Mouse (Mus musculus): ENCODE measurements around the gene Zfp462. TPM values are rescaled to one million over a fixed set of nuclear protein-coding genes. Genes with fewer than 3 reads are reported as not detected.

The Zfp462 gene
- polyA plus RNA-seq, 1 experiment from 2014 or later: 14.6 TPM

DNA sequence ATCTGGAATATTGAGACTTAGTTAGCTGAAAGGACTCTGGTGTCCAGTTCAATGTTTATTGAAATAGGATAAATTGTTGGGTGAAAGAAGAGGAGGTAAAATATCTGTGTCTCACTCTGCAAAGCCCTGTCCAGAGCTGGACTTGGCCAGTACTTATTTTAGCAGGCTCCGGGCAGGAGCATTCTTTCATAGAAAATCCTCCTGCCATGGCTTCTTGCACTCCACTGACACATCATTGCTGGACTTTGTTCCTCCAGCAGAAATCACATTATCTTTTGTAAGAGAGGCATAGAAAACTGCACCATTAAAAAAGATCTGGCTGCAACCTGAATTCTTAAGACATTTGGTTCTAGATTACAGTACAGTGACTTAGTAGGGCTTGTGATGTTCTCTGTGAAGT is 61.2 kb downstream of the Zfp462 start:
- Histone ChIP-seq H3K27me3 (replicated peaks) (no peaks in the 10 kb centered on the region), H3K36me3 (replicated peaks) (peaks cover 33% of the 10 kb centered on the region), H3K27ac (peak overlapping the region; percentile 85), H3K4me2 (peak overlapping the region; percentile 33), H3K9me3 (no peaks in the 10 kb centered on the region), H3K4me3 (no peak overlapping the region), H3K9ac (no peak overlapping the region), H3K4me1 (peaks cover 28% of the 10 kb centered on the region)
- no peak for ATAC-seq (replicated peaks)
- 28% methylated on average over 1 of the region's 1 CpGs for WGBS

GRCm38 (mm10) chr4:55008616-55009015 is 63.8 kb downstream of the Zfp462 start:
- ATAC-seq (replicated peaks): no peak
- H3K27ac ChIP-seq: no peak overlapping the region
- peaks cover 26% of the 10 kb centered on the region for H3K4me1 ChIP-seq
- H3K9ac ChIP-seq: no peak overlapping the region
- H3K27me3 ChIP-seq (replicated peaks): no peaks in the 10 kb centered on the region
- no peak overlapping the region for H3K4me3 ChIP-seq
- 96% methylated on average over 14 of the region's 14 CpGs for WGBS
- H3K4me2 ChIP-seq: no peak overlapping the region
- no peaks in the 10 kb centered on the region for H3K9me3 ChIP-seq
- peaks cover 58% of the 10 kb centered on the region for H3K36me3 ChIP-seq (replicated peaks)

GRCm38 (mm10) chr4:55011391-55011790 is 66.5 kb downstream of the Zfp462 start:
- H3K27me3 ChIP-seq (replicated peaks): no peaks in the 10 kb centered on the region

DNA sequence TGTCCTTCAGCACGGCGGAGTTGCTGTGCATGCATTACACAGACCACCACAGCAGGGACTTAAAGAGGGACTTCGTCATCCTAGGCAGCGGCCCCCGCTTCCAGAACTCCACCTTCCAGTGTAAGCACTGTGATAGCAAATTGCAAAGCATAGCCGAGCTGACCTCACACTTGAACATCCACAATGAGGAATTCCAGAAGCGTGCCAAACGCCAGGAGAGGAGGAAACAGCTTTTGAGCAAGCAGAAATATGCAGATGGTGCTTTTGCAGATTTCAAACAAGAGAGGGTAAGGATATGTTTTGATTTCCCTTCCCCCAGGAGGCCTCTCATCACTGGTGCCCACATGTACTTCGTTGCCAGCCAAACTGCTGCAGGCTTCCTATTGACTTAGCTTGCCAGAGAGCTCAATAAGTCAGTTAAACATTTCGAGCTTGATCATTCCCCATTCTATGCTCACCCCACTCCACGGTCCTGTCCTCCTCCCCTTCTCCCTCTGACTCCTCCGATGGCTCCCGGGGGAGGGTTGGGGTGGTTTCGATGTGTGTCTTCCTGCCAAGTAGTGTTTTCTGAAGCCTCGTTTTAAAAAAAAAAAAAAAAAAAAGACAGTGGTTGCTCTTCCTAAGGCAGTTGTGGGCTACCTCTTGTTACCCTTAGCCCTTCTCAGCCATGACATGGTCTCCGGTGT is 68.9 kb downstream of the Zfp462 start:
- ATAC-seq (replicated peaks): no peak; the same call in 1 of the 2 replicates
- WGBS: 73% methylated on average over 16 of the region's 16 CpGs
- no peak overlapping the region for H3K9ac ChIP-seq

More at GRCm38 (mm10) chr4:55011391-55011790, 66.5 kb downstream of the Zfp462 start:
- Histone ChIP-seq H3K9me3 (no peaks in the 10 kb centered on the region), H3K36me3 (replicated peaks) (peaks cover 70% of the 10 kb centered on the region), H3K4me1 (no peaks in the 10 kb centered on the region), H3K9ac (no peak overlapping the region), H3K27ac (no peak overlapping the region), H3K4me3 (no peak overlapping the region), H3K4me2 (no peak overlapping the region)
- no peak for ATAC-seq (replicated peaks)
- 86% methylated on average over 12 of the region's 12 CpGs for WGBS

DNA sequence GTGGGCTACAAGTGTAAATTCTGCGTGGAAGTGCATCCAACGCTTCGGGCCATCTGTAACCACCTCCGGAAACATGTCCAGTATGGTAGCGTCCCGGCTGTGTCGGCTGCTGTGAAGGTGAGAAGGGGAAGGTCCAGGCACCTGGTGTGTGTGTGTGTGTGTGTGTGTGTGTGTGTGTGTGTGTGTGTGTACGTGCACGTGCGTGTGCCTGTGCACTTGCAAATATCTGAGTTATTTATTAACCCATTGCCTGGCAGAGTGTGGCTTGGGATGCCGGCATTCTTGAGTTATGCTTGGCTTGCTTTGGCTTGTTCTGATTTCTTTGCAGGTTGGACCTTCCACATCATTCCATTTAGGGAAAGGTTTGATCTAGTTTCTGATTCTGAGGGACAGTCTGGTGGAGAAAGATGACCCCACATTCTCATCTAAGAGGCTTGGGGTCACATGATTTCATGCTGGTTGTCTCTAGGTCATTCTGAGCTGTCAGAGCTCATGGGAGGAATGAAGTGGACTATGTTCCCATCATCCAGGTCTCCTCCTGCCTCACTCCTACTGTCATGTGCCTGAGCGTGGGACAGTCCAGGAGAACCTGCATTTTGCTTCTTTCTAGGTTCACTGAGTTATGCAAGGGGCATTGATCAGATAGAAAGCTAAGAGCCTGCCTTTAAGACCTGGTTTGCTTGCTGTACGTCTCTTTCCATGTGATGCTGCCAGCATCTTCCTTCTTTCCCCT is 70.0 kb downstream of the Zfp462 start:
- Histone ChIP-seq H3K36me3 (replicated peaks) (peaks cover 77% of the 10 kb centered on the region), H3K9me3 (no peaks in the 10 kb centered on the region), H3K4me1 (no peaks in the 10 kb centered on the region), H3K27me3 (replicated peaks) (no peaks in the 10 kb centered on the region), H3K4me2 (no peak overlapping the region), H3K9ac (no peak overlapping the region), H3K27ac (no peak overlapping the region), H3K4me3 (no peak overlapping the region)
- WGBS: 93% methylated on average over 13 of the region's 13 CpGs
- ATAC-seq (replicated peaks): no peak

More for the DNA sequence above, 68.9 kb downstream of the Zfp462 start:
- no peaks in the 10 kb centered on the region for H3K27me3 ChIP-seq (replicated peaks)
- H3K4me2 ChIP-seq: no peak overlapping the region
- H3K27ac ChIP-seq: no peak overlapping the region
- H3K9me3 ChIP-seq: no peaks in the 10 kb centered on the region
- no peaks in the 10 kb centered on the region for H3K4me1 ChIP-seq
- peaks cover 77% of the 10 kb centered on the region for H3K36me3 ChIP-seq (replicated peaks)
- no peak overlapping the region for H3K4me3 ChIP-seq

DNA sequence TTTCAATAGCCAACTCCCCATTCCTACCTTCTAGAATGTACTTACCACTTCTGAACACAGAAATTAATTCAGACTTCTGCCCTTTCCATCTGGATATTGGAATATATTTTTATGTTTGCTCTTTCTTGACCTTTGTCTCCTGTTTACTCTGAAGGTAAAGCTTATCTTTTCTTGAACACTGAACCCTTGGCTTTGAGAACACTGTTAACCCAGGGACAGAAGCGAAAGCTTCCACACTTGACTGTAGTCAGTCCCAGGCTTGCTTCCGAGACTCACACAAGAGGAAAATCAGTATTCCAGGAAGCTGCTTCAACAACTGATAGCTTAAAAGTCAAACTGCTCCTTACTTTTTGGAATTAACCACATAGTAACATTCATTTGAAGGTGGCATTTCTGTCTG is 70.7 kb downstream of the Zfp462 start:
- no peaks in the 10 kb centered on the region for H3K9me3 ChIP-seq
- H3K27me3 ChIP-seq (replicated peaks): no peaks in the 10 kb centered on the region
- no peak overlapping the region for H3K9ac ChIP-seq
- H3K4me2 ChIP-seq: no peak overlapping the region
- ATAC-seq (replicated peaks): no peak
- no peaks in the 10 kb centered on the region for H3K4me1 ChIP-seq
- no peak overlapping the region for H3K27ac ChIP-seq
- H3K4me3 ChIP-seq: no peak overlapping the region
- WGBS: 95% methylated on average over 2 of the region's 2 CpGs
- peaks cover 76% of the 10 kb centered on the region for H3K36me3 ChIP-seq (replicated peaks)

DNA sequence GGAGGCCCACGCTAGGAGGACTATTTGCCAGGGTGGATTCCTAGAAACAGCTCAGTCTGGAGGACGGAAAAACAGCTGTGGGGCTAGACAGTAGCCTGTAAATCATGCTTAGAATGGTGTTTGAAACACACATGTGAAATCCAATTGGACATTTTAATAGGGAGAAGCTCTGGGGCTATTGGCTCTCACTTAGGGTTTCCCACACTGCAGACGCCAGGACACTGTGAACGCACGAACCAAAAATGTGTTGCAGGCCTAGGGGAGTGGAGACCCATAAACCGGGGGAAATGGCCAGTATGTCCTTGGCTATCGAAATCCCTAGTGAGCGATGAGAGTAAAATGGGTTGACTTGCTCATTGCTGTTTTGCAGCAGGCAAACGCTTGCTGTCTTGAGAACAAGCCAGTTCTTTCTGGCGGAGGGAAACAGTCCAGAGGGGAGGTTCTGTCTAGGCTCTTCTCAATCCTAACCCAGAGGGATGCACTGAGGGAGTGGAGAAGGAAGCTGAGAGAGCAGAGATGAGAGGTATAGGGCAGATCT is 81.3 kb downstream of the Zfp462 start:
- peaks cover 4% of the 10 kb centered on the region; the same call in 1 of the 2 replicates for H3K4me1 ChIP-seq
- H3K27me3 ChIP-seq (replicated peaks): no peaks in the 10 kb centered on the region
- WGBS: 87% methylated on average over 10 of the region's 10 CpGs
- no peak overlapping the region for H3K4me2 ChIP-seq
- H3K27ac ChIP-seq: no peak overlapping the region
- no peak overlapping the region for H3K4me3 ChIP-seq
- H3K36me3 ChIP-seq (replicated peaks): peaks cover 25% of the 10 kb centered on the region
- ATAC-seq (replicated peaks): no peak
- no peak overlapping the region for H3K9ac ChIP-seq
- H3K9me3 ChIP-seq: no peaks in the 10 kb centered on the region

DNA sequence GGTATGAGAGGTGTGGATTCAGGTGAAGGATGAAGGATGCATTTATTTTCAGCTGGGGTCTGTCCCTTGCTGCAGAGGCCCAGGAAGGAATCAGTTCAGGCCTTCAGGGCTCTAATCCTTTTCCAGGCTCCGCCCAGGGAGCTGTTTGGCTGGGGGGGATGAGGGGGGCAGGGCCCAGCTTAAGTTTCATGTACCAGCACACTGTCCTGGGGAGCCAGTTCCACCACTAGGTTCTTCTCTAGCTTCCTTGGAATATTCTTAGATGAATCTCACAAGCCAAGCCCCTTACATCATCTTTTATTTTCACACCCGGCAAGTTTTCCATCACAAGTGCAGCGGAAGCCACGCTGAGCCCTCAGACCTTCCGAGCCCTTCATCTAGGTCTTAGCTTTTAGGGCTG is 85.6 kb downstream of the Zfp462 start:
- H3K27ac ChIP-seq: no peak overlapping the region

GRCm38 (mm10) chr4:55032317-55032930 is 87.6 kb downstream of the Zfp462 start:
- H3K9me3 ChIP-seq: no peaks in the 10 kb centered on the region
- no peak overlapping the region for H3K4me3 ChIP-seq
- no peak for ATAC-seq (replicated peaks)
- 78% methylated on average over 8 of the region's 8 CpGs for WGBS
- no peaks in the 10 kb centered on the region for H3K36me3 ChIP-seq (replicated peaks)
- H3K4me1 ChIP-seq: peaks cover 4% of the 10 kb centered on the region; the same call in 1 of the 2 replicates
- H3K27me3 ChIP-seq (replicated peaks): no peaks in the 10 kb centered on the region
- H3K9ac ChIP-seq: no peak overlapping the region
- H3K4me2 ChIP-seq: no peak overlapping the region
- H3K27ac ChIP-seq: peak overlapping the region; percentile 45; the same call in 1 of the 2 replicates

More for the DNA sequence above, 85.6 kb downstream of the Zfp462 start:
- Histone ChIP-seq H3K9ac (no peak overlapping the region), H3K4me3 (no peak overlapping the region), H3K4me1 (peaks cover 4% of the 10 kb centered on the region; the same call in 1 of the 2 replicates), H3K36me3 (replicated peaks) (0 out of 2 replicates have a peak, but pooled peaks cover 2% of the 10 kb centered on the region), H3K9me3 (no peaks in the 10 kb centered on the region), H3K4me2 (no peak overlapping the region), H3K27me3 (replicated peaks) (no peaks in the 10 kb centered on the region)
- ATAC-seq (replicated peaks): no peak
- WGBS: 73% methylated on average over 5 of the region's 5 CpGs

- Histone ChIP-seq H3K4me1 (peaks cover 4% of the 10 kb centered on the region; the same call in 1 of the 2 replicates), H3K9ac (no peak overlapping the region), H3K9me3 (no peaks in the 10 kb centered on the region), H3K4me3 (no peak overlapping the region), H3K27me3 (replicated peaks) (no peaks in the 10 kb centered on the region), H3K27ac (0 out of 2 replicates have a peak overlapping the region, but pooled peaks have one; percentile 6), H3K36me3 (replicated peaks) (no peaks in the 10 kb centered on the region), H3K4me2 (no peak overlapping the region)
- ATAC-seq (replicated peaks): no peak
- WGBS: 80% methylated on average over 6 of the region's 6 CpGs
Observed at GRCm38 (mm10) chr4:55033452-55033851, 88.6 kb downstream of the Zfp462 start.

DNA sequence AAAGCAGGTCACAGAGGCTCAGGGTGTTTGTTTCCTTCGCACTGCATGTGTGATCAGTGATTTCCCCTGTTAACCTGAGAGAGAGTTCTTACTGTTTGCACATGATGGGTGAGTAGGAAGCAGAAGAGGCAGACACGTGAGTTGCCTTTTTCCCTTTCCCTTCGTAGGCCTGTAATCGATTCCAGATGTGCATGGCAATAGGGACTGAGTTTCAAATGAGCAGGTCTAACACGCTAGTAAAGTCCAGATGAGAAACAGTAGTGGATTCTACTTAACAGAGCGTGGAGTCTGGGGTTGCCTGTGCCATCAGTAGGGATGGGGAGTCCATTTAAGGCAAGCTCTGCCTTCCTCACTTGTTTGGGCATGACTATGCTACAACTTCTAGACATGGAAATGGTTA is 93.3 kb downstream of the Zfp462 start:
- peaks cover 23% of the 10 kb centered on the region for H3K4me1 ChIP-seq
- no peak overlapping the region for H3K27ac ChIP-seq
- H3K4me2 ChIP-seq: no peak overlapping the region
- H3K9me3 ChIP-seq: no peaks in the 10 kb centered on the region
- no peaks in the 10 kb centered on the region for H3K27me3 ChIP-seq (replicated peaks)
- no peaks in the 10 kb centered on the region for H3K36me3 ChIP-seq (replicated peaks)
- no peak for ATAC-seq (replicated peaks)
- no peak overlapping the region for H3K4me3 ChIP-seq
- WGBS: 87% methylated on average over 6 of the region's 6 CpGs
- H3K9ac ChIP-seq: no peak overlapping the region

Data from midbrain, embryonic 15.5 days (tissue).